Comparison of ENCODE assay signal across 10 mouse cellular contexts in genomic region chr5:100569250-100569934, GRCm38 (mm10). TPM values are rescaled to one million over a fixed set of nuclear protein-coding genes. Genes with fewer than 3 reads are reported as not detected.
DNase-seq lines count a peak whose midpoint lies in the region; ATAC-seq lines count a peak whose summit lies in the region.
"Had no signal": no experiment of that assay in that cellular context is flagged by ENCODE, and none has a peak within 500 bp of the region (broad histone marks: within the 10 kb centered on the region; RNA-seq: fewer than 3 reads in every experiment).

No protein-coding gene starts in this region.

- H3K27me3 ChIP-seq in liver, embryonic 13.5 days: peaks cover 20% of the 10 kb centered on the region
- H3K27me3 ChIP-seq in splenic B cell, adult 2 months (ENCODE audit: control insufficient read depth, insufficient read depth, low read length, poor library complexity, severe bottlenecking): no peaks in the 10 kb centered on the region
- H3K27me3 ChIP-seq: embryonic facial prominence, embryonic 13.5 days had no signal

- no peak for ATAC-seq in liver, embryonic 13.5 days (ENCODE audit: low read depth)

- H3K36me3 ChIP-seq in liver, embryonic 13.5 days: no peaks in the 10 kb centered on the region
- H3K36me3 ChIP-seq in splenic B cell, adult 2 months (ENCODE audit: control insufficient read depth, insufficient read depth, low read length, poor library complexity, severe bottlenecking): no peaks in the 10 kb centered on the region
- H3K36me3 ChIP-seq: embryonic facial prominence, embryonic 13.5 days; limb, embryonic 13.5 days had no signal

- 41% methylated on average over 18 of the region's 18 CpGs for WGBS in liver, embryonic 13.5 days (ENCODE audit: insufficient replicate concordance)

- peaks cover 39% of the 10 kb centered on the region for H3K4me1 ChIP-seq in liver, embryonic 13.5 days (replicated peaks)
- H3K4me1 ChIP-seq: embryonic facial prominence, embryonic 13.5 days; limb, embryonic 13.5 days had no signal

- H3K9me3 ChIP-seq in liver, embryonic 13.5 days (replicated peaks): no peaks in the 10 kb centered on the region
- H3K9me3 ChIP-seq: embryonic facial prominence, embryonic 13.5 days; limb, embryonic 13.5 days had no signal

- no peak overlapping the region; the same call in 1 of the 2 replicates for H3K27ac ChIP-seq in liver, embryonic 13.5 days
- H3K27ac ChIP-seq: embryonic facial prominence, embryonic 13.5 days; limb, embryonic 13.5 days had no signal

- peak overlapping the region; percentile 23; the same call in 1 of the 2 replicates for H3K4me2 ChIP-seq in liver, embryonic 13.5 days

- H3K4me3 ChIP-seq in liver, embryonic 13.5 days (replicated peaks): peak overlapping the region; percentile 23
- H3K4me3 ChIP-seq: embryonic facial prominence, embryonic 13.5 days; limb, embryonic 13.5 days had no signal

- 0 out of 2 replicates have a peak overlapping the region, but pooled peaks have one; percentile 4 for H3K9ac ChIP-seq in liver, embryonic 13.5 days
- H3K9ac ChIP-seq: embryonic facial prominence, embryonic 13.5 days; limb, embryonic 13.5 days had no signal

- peak; percentile 32 for DNase-seq in CD4-positive, CD25-positive, alpha-beta regulatory T cell, adult 2 months (ENCODE audit: low read depth, low spot score)
- peak; percentile 26 for DNase-seq in T-cell, adult 2 months (ENCODE audit: low spot score)
- DNase-seq in liver, embryonic 13.5 days: peak; percentile 7
- DNase-seq in splenic B cell, adult 2 months (ENCODE audit: low read depth, low spot score): peak; percentile 71
- DNase-seq in embryo, embryonic 9.5 days (ENCODE audit: extremely low spot score): no peak
- DNase-seq in cerebellum, adult 11-12 months: no peak
- no peak for DNase-seq in adrenal gland, adult (ENCODE audit: inconsistent age in 2 of 2, low spot score in 1 of 2)
- no peak for DNase-seq in urinary bladder, postnatal 36 days (ENCODE audit: low spot score in 2 of 2)

RNA-seq across cellular contexts. Expression of gene Plac8, which starts 2.7 kb away (rescaled TPM):
- polyA plus RNA-seq in liver, embryonic 13.5 days (2015; fragmentation: Nextera tagmentation; extraction: Ambion mirVana): 56.3 and 58.7 TPM in 2 replicates

RNA-seq across cellular contexts. Expression of gene Cops4, which starts 51.3 kb away (rescaled TPM):
- 96.0 and 110 TPM in 2 replicates for polyA plus RNA-seq in liver, embryonic 13.5 days (2015; fragmentation: Nextera tagmentation; extraction: Ambion mirVana)

Comparison
In these comparisons a context has a peak if more than half of its experiments do, and no peak if none do; other contexts are left out.
1. DNase-seq: peak in CD4-positive, CD25-positive, alpha-beta regulatory T cell, adult 2 months (single experiment), T-cell, adult 2 months (single experiment), liver, embryonic 13.5 days (single experiment) and splenic B cell, adult 2 months (single experiment); none in embryo, embryonic 9.5 days (single experiment), cerebellum, adult 11-12 months (single experiment), adrenal gland, adult (0 of 2) and urinary bladder, postnatal 36 days (0 of 2).